Mouse (Mus musculus) midbrain, embryonic 11.5 days (tissue): ENCODE data around the gene Gpx5. TPM values are rescaled to one million over a fixed set of nuclear protein-coding genes. Genes with fewer than 3 reads are reported as not detected.

Source experiments
- ATAC-seq: fragments of 200-750 bp; cut with Nextera tagmentation; 2 replicates; pipeline ENCODE4 v1.8.0; 2017; ENCODE audit warnings: moderate TSS enrichment, moderate library complexity; ENCODE audit not compliant: low FRiP score
- DNase-seq: peaks from one replicate; pipeline ENCODE4 v3.0.0; 2015; ENCODE audit warnings: low spot score; ENCODE audit errors: missing footprints
- H3K27ac ChIP-seq: fragments of 300-500 bp; sonication (generic); 2 replicates; pipeline ENCODE4 v1.5.1; 2014; ENCODE audit warnings: low read depth, low read length
- H3K27me3 ChIP-seq: fragments of 300-500 bp; sonication (generic); 2 replicates; pipeline ENCODE4 v1.6.1; 2014; ENCODE audit warnings: mild to moderate bottlenecking, low read length, moderate library complexity, mixed read lengths; ENCODE audit not compliant: control insufficient read depth, insufficient read depth
- H3K36me3 ChIP-seq: fragments of 300-500 bp; sonication (generic); 2 replicates; pipeline ENCODE4 v1.6.1; 2014; ENCODE audit warnings: mild to moderate bottlenecking, low read length, moderate library complexity, mixed read lengths; ENCODE audit not compliant: control insufficient read depth, insufficient read depth
- H3K4me1 ChIP-seq: fragments of 300-500 bp; sonication (generic); 2 replicates; pipeline ENCODE4 v1.6.1; 2014; ENCODE audit warnings: low read length; ENCODE audit not compliant: control insufficient read depth, insufficient read depth
- H3K4me2 ChIP-seq: fragments of 300-500 bp; sonication (generic); 2 replicates; pipeline ENCODE4 v1.6.1; 2014; ENCODE audit warnings: mild to moderate bottlenecking, moderate library complexity
- H3K4me3 ChIP-seq: fragments of 300-500 bp; sonication (generic); 2 replicates; pipeline ENCODE4 v1.5.1; 2014; ENCODE audit warnings: low read depth, low read length
- H3K9ac ChIP-seq: fragments of 300-500 bp; sonication (generic); 2 replicates; pipeline ENCODE4 v1.6.1; 2014; ENCODE audit warnings: low read length
- H3K9me3 ChIP-seq: fragments of 300-500 bp; sonication (generic); 2 replicates; pipeline ENCODE4 v1.6.1; 2016; ENCODE audit warnings: low read length; ENCODE audit not compliant: control insufficient read depth
- WGBS: fragments of 180-500 bp; shearing (Covaris S2); extraction: QIAGEN DNeasy Blood & Tissue Kit; methylation state at CpG from one replicate; pipeline ENCODE4 v1.1.7; 2014; 5-methylcytosine and 5-hydroxymethylcytosine counted together
- polyA plus RNA-seq: library from polyadenylated mRNA; unstranded; fragments of >200 nt; fragmentation: Nextera tagmentation; extraction: Ambion mirVana; gene quantifications from 2 replicates; pipeline ENCODE4 v1.2.1, GENCODE M21; 2014

Gene Gpx5
- polyA plus RNA-seq, 1 experiment from 2014 or later = not detected

GRCm38 (mm10) chr13:21244089-21244488 lies 48.4 kb downstream of the Gpx5 start:
- Histone ChIP-seq H3K36me3 (no peaks in the 10 kb centered on the region), H3K27ac (no peak overlapping the region), H3K4me3 (no peak overlapping the region), H3K4me2 (no peak overlapping the region), H3K27me3 (peaks cover 4% of the 10 kb centered on the region), H3K9ac (no peak overlapping the region), H3K4me1 (0 out of 2 replicates have a peak, but pooled peaks cover 2% of the 10 kb centered on the region), H3K9me3 (no peaks in the 10 kb centered on the region)
- 89% methylated on average over 5 of the region's 5 CpGs for WGBS
- DNase-seq (peak; percentile 80), ATAC-seq (no peak)

- H3K4me3 ChIP-seq = no peak overlapping the region; the same call in 1 of the 2 replicates
- WGBS = 23% methylated on average over 13 of the region's 13 CpGs
These were observed 49.3 kb downstream of the Gpx5 start for GRCm38 (mm10) chr13:21243196-21243595.

DNA sequence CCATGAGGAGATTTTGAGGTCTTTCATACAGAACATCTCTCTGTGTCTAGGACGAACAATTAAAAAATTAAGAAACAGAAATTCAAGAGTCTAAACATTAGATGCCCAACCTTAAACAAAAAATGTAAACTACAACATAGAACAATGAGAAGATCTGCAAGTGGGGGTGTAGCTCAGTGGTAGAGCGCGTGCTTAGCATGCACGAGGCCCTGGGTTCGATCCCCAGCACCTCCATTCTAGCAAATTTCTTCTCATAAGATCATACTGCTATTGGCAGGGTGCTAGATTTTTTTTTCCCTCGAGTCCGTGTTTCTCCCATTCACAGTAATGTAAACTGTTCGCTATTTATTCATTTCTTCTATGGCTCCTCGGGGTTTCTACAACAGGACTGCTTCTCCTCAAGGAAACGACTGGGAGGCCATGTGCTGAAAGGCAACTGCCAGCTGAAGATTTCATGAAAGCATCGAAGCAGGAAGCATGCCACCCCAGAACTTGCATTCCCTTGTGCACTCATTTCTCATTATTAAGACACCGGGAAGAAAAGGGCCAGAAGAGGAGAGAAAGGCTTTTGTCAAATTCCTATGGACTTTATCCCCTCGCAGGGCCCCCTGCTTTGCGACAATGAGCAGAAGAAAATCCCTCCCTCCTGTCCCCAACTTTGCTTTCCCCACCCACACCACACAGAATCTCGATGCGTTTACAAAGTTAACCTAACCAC lies 50.0 kb downstream of the Gpx5 start:
- H3K4me1 ChIP-seq = 0 out of 2 replicates have a peak, but pooled peaks cover 2% of the 10 kb centered on the region
- H3K9ac ChIP-seq = no peak overlapping the region
- no peaks in the 10 kb centered on the region for H3K36me3 ChIP-seq
- 7% methylated on average over 16 of the region's 16 CpGs for WGBS
- no peaks in the 10 kb centered on the region for H3K9me3 ChIP-seq
- peak overlapping the region; percentile 4; the same call in 1 of the 2 replicates for H3K4me3 ChIP-seq
- no peak for ATAC-seq
- H3K4me2 ChIP-seq = peak overlapping the region; percentile 16
- H3K27ac ChIP-seq = no peak overlapping the region
- DNase-seq = peak; percentile 86
- peaks cover 4% of the 10 kb centered on the region for H3K27me3 ChIP-seq

More at GRCm38 (mm10) chr13:21243196-21243595, 49.3 kb downstream of the Gpx5 start:
- H3K4me2 ChIP-seq = peak overlapping the region; percentile 16
- H3K27me3 ChIP-seq = peaks cover 4% of the 10 kb centered on the region
- 0 out of 2 replicates have a peak, but pooled peaks cover 2% of the 10 kb centered on the region for H3K4me1 ChIP-seq
- no peaks in the 10 kb centered on the region for H3K9me3 ChIP-seq
- H3K9ac ChIP-seq = no peak overlapping the region
- ATAC-seq = no peak
- peak; percentile 82 for DNase-seq
- no peaks in the 10 kb centered on the region for H3K36me3 ChIP-seq
- no peak overlapping the region for H3K27ac ChIP-seq

- H3K9ac ChIP-seq = no peak overlapping the region
- peak; percentile 92 for DNase-seq
- no peaks in the 10 kb centered on the region for H3K9me3 ChIP-seq
- 9% methylated on average over 7 of the region's 7 CpGs for WGBS
- H3K36me3 ChIP-seq = no peaks in the 10 kb centered on the region
- H3K4me2 ChIP-seq = no peak overlapping the region
- peaks cover 4% of the 10 kb centered on the region for H3K27me3 ChIP-seq
- no peak overlapping the region for H3K27ac ChIP-seq
- no peak overlapping the region for H3K4me3 ChIP-seq
- ATAC-seq = no peak
- H3K4me1 ChIP-seq = 0 out of 2 replicates have a peak, but pooled peaks cover 2% of the 10 kb centered on the region
These were observed 51.7 kb downstream of the Gpx5 start for GRCm38 (mm10) chr13:21240788-21241187.

- Histone ChIP-seq H3K27ac (no peak overlapping the region), H3K4me3 (no peak overlapping the region), H3K36me3 (no peaks in the 10 kb centered on the region), H3K4me1 (no peaks in the 10 kb centered on the region), H3K9me3 (no peaks in the 10 kb centered on the region), H3K9ac (no peak overlapping the region), H3K27me3 (no peaks in the 10 kb centered on the region), H3K4me2 (no peak overlapping the region)
- 81% methylated on average over 6 of the region's 6 CpGs for WGBS
- DNase-seq (no peak), ATAC-seq (no peak)
These were observed 55.4 kb downstream of the Gpx5 start for GRCm38 (mm10) chr13:21237161-21237560.

GRCm38 (mm10) chr13:21236714-21237113 lies 55.8 kb downstream of the Gpx5 start:
- no peak overlapping the region for H3K4me2 ChIP-seq
- H3K4me3 ChIP-seq = no peak overlapping the region
- no peak overlapping the region for H3K27ac ChIP-seq
- no peaks in the 10 kb centered on the region for H3K4me1 ChIP-seq
- no peak for DNase-seq
- H3K9me3 ChIP-seq = no peaks in the 10 kb centered on the region
- no peak for ATAC-seq
- 74% methylated on average over 2 of the region's 2 CpGs for WGBS
- no peaks in the 10 kb centered on the region for H3K27me3 ChIP-seq
- H3K9ac ChIP-seq = no peak overlapping the region
- H3K36me3 ChIP-seq = no peaks in the 10 kb centered on the region

Other genes with a start within 250 kb of the Gpx5 start
- not detected in 2 replicates for gene Olfr1370, start 217.8 kb downstream of the Gpx5 start, polyA plus RNA-seq
- 0.04 TPM in 1 of 2 replicates, not detected in the other for gene Olfr1369-ps1, start 181.2 kb downstream of the Gpx5 start, polyA plus RNA-seq
- gene Olfr263, start 163.1 kb downstream of the Gpx5 start, polyA plus RNA-seq = not detected in 2 replicates
- not detected in 2 replicates for gene Olfr1368, start 146.9 kb downstream of the Gpx5 start, polyA plus RNA-seq
- 136 and 138 TPM in 2 replicates for gene Trim27, start 113.3 kb downstream of the Gpx5 start, polyA plus RNA-seq
- not detected in 2 replicates for gene Gpx6, start 19.4 kb upstream of the Gpx5 start, polyA plus RNA-seq
- not detected in 2 replicates for gene Olfr1367, start 54.2 kb upstream of the Gpx5 start, polyA plus RNA-seq
- gene Zscan12, start 70.1 kb upstream of the Gpx5 start, polyA plus RNA-seq = 20.3 and 21.8 TPM in 2 replicates
- gene Zkscan3, start 110.0 kb upstream of the Gpx5 start, polyA plus RNA-seq = 85.4 and 85.9 TPM in 2 replicates
- gene Pgbd1, start 148.3 kb upstream of the Gpx5 start, polyA plus RNA-seq = 6.6 and 7.6 TPM in 2 replicates
- gene Zscan26, start 161.0 kb upstream of the Gpx5 start, polyA plus RNA-seq = 14.6 and 16.4 TPM in 2 replicates
- gene Nkapl, start 175.8 kb upstream of the Gpx5 start, polyA plus RNA-seq = 2.6 and 2.7 TPM in 2 replicates
- 3.9 and 4.2 TPM in 2 replicates for gene Zkscan4, start 186.2 kb upstream of the Gpx5 start, polyA plus RNA-seq
- not detected in 2 replicates for gene Gm10065, start 186.7 kb upstream of the Gpx5 start, polyA plus RNA-seq
- gene AK157302, start 202.5 kb upstream of the Gpx5 start, polyA plus RNA-seq = 0.32 and 0.66 TPM in 2 replicates
- 3.7 and 4.0 TPM in 2 replicates for gene Gm11273, start 208.7 kb upstream of the Gpx5 start, polyA plus RNA-seq
- gene Zkscan8, start 238.4 kb upstream of the Gpx5 start, polyA plus RNA-seq = 10.6 and 11.1 TPM in 2 replicates